Mouse (Mus musculus) midbrain, embryonic 16.5 days (tissue): ENCODE measurements around the gene Acbd7. TPM values are rescaled to one million over a fixed set of nuclear protein-coding genes. Genes with fewer than 3 reads are reported as not detected.

Source experiments
- ATAC-seq: fragments of 200-750 bp; cut with Nextera tagmentation; 2 replicates; pipeline ENCODE4 v1.8.0; 2017; ENCODE audit warnings: moderate TSS enrichment
- H3K27ac ChIP-seq: fragments of 300-500 bp; sonication (generic); 2 replicates; pipeline ENCODE4 v1.5.1; 2014; ENCODE audit warnings: mild to moderate bottlenecking, low read length, mixed read lengths
- H3K27me3 ChIP-seq: fragments of 300-500 bp; sonication (generic); 2 replicates; pipeline ENCODE4 v1.6.1; 2014; ENCODE audit warnings: low read depth, low read length, mixed read lengths; ENCODE audit not compliant: control insufficient read depth, insufficient read depth
- H3K36me3 ChIP-seq: fragments of 300-500 bp; sonication (generic); 2 replicates; pipeline ENCODE4 v1.6.1; 2014; ENCODE audit warnings: mild to moderate bottlenecking, low read length, moderate library complexity, mixed read lengths; ENCODE audit not compliant: control insufficient read depth, insufficient read depth
- H3K4me1 ChIP-seq: fragments of 300-500 bp; sonication (generic); 2 replicates; pipeline ENCODE4 v1.6.1; 2014; ENCODE audit warnings: mild to moderate bottlenecking, low read length, mixed read lengths; ENCODE audit not compliant: control insufficient read depth, insufficient read depth
- H3K4me2 ChIP-seq: fragments of 300-500 bp; sonication (generic); 2 replicates; pipeline ENCODE4 v1.6.1; 2014; ENCODE audit warnings: mild to moderate bottlenecking, low read length, mixed read lengths
- H3K4me3 ChIP-seq: fragments of 300-500 bp; sonication (generic); 2 replicates; pipeline ENCODE4 v1.5.1; 2014; ENCODE audit warnings: low read depth, mild to moderate bottlenecking, low read length, moderate library complexity, mixed read lengths
- H3K9ac ChIP-seq: fragments of 300-500 bp; sonication (generic); 2 replicates; pipeline ENCODE4 v1.6.1; 2014; ENCODE audit warnings: low read depth, low read length, mixed read lengths
- H3K9me3 ChIP-seq: fragments of 300-500 bp; sonication (generic); replicated peaks from 2 replicates; pipeline ENCODE4 v1.6.1; 2014; ENCODE audit warnings: mild to moderate bottlenecking, low read length, mixed read lengths; ENCODE audit not compliant: control insufficient read depth, poor library complexity, severe bottlenecking
- WGBS: fragments of 180-500 bp; shearing (Covaris S2); extraction: QIAGEN DNeasy Blood & Tissue Kit; methylation state at CpG from one replicate; pipeline ENCODE4 v1.1.7; 2014; 5-methylcytosine and 5-hydroxymethylcytosine counted together
- polyA plus RNA-seq: library from polyadenylated mRNA; unstranded; fragments of >200 nt; fragmentation: Nextera tagmentation; extraction: Ambion mirVana; gene quantifications from 2 replicates; pipeline ENCODE4 v1.2.1, GENCODE M21; 2015

The Acbd7 gene
- polyA plus RNA-seq, 1 experiment from 2014 or later = 7.3 TPM

DNA sequence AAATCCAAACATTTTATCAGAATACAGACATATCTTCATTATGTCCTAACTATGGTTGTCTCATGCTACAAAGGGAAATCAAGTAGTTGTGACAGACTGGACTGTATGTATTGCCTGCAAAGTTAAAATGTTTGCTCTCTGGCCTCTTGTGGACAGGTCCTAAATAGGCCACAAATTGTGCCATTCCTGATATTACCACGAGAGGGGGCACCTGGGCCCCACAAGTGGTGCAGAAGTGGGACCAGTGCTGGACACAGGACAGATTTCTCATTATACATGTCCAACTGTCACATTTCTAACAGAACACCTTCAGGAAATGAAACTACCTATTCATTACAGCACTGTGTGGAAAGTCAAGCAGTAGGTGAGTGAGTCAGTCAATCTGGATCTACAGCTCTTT is 8.6 kb upstream of the Acbd7 start:
- Histone ChIP-seq H3K27ac (no peak overlapping the region), H3K36me3 (peaks cover 45% of the 10 kb centered on the region), H3K9me3 (no peaks in the 10 kb centered on the region; the same call in 1 of the 2 replicates), H3K9ac (no peak overlapping the region), H3K4me1 (peaks cover 10% of the 10 kb centered on the region), H3K27me3 (no peaks in the 10 kb centered on the region), H3K4me3 (no peak overlapping the region), H3K4me2 (no peak overlapping the region)
- ATAC-seq = no peak
- WGBS = 30% methylated on average over 1 of the region's 1 CpGs

DNA sequence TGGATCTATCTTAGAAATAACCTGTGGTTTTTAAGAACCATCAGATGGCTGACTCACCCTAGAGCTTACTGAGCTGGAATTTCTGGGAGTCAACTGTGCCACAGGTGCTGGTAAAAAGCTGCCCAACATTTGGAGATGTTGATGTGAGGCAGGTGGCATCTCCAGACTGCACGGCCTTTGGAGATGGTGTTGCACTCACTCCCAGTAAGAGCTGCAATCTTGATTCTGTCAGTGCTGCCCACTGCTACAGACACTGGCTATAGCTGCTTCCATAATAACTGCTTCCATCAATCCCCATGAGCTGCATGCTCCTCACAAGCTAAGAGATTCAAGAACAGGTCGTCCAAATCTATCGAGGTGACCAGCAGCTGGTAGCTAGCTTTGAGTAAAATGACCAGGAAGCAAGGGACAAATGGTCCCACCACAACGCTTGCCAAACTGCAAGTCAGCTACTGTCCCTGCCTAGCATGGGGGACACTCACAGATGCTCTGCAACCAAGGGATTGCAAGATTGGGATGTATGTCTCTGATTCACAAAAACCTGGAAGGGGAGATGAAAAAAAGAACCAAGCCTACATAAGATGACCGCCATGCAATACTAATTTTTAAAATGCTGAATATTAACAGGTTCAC is 4.8 kb upstream of the Acbd7 start:
- peak overlapping the region; percentile 54 for H3K4me3 ChIP-seq
- no peaks in the 10 kb centered on the region for H3K27me3 ChIP-seq
- H3K9ac ChIP-seq = peak overlapping the region; percentile 67
- peaks cover 18% of the 10 kb centered on the region for H3K4me1 ChIP-seq
- peaks cover 18% of the 10 kb centered on the region for H3K36me3 ChIP-seq
- no peaks in the 10 kb centered on the region for H3K9me3 ChIP-seq
- H3K4me2 ChIP-seq = peak overlapping the region; percentile 75
- no peak overlapping the region for H3K27ac ChIP-seq
- ATAC-seq = no peak
- WGBS = 84% methylated on average over 5 of the region's 5 CpGs

- Histone ChIP-seq H3K4me2 (peak overlapping the region; percentile 75), H3K9me3 (no peaks in the 10 kb centered on the region), H3K36me3 (peaks cover 15% of the 10 kb centered on the region), H3K4me3 (peak overlapping the region; percentile 54), H3K27me3 (no peaks in the 10 kb centered on the region), H3K9ac (peak overlapping the region; percentile 67), H3K27ac (peak overlapping the region; percentile 73), H3K4me1 (peaks cover 20% of the 10 kb centered on the region)
- WGBS = 2% methylated on average over 21 of the region's 21 CpGs
- ATAC-seq = no peak
Observed at GRCm38 (mm10) chr2:3332056-3332455, 3.9 kb upstream of the Acbd7 start.

GRCm38 (mm10) chr2:3332484-3333242 is 3.3 kb upstream of the Acbd7 start, which contains the start of gene Rpp38:
Gene Rpp38, minus strand, starts transcription at chr2:3332643.
- WGBS = 0% methylated on average over 45 of the region's 45 CpGs
- peak; percentile 98 for ATAC-seq
- Histone ChIP-seq H3K4me2 (peak within 1 kb of the TSS; percentile 75), H3K4me1 (peaks cover 20% of the 10 kb centered on the region), H3K4me3 (peak within 1 kb of the TSS; percentile 54), H3K27ac (peak within 1 kb of the TSS; percentile 87), H3K9me3 (no peaks in the 10 kb centered on the region), H3K9ac (peak within 1 kb of the TSS; percentile 67), H3K36me3 (peaks cover 15% of the 10 kb centered on the region), H3K27me3 (no peaks in the 10 kb centered on the region; the same call in 1 of the 2 replicates)

DNA sequence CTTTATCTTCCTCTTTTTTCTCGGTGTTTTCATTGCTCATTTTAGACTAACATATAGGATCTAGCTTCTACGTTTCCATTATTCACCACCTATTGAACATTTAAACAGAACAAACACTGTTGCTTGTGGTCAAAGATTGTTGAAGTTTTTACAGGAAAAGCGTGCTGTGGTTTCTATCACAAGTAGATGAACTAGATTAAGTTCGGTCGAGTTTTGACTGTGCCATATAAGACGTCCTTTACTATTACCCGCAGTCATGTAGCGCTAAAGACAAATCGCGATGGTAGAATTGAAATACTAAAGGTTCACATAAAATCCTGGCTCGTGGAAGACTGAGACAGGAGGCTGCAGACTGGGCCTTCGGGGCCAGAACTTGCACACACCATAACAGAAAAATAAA is 2.2 kb upstream of the Acbd7 start:
- H3K9me3 ChIP-seq = no peaks in the 10 kb centered on the region
- no peak overlapping the region for H3K4me2 ChIP-seq
- WGBS = 94% methylated on average over 12 of the region's 12 CpGs
- no peak overlapping the region for H3K9ac ChIP-seq
- H3K4me1 ChIP-seq = peaks cover 20% of the 10 kb centered on the region
- no peak for ATAC-seq
- no peak overlapping the region for H3K4me3 ChIP-seq
- H3K36me3 ChIP-seq = peaks cover 6% of the 10 kb centered on the region
- no peaks in the 10 kb centered on the region; the same call in 1 of the 2 replicates for H3K27me3 ChIP-seq
- no peak overlapping the region for H3K27ac ChIP-seq

- no peaks in the 10 kb centered on the region for H3K4me1 ChIP-seq
- no peak overlapping the region for H3K4me2 ChIP-seq
- no peak overlapping the region for H3K27ac ChIP-seq
- ATAC-seq = no peak
- H3K4me3 ChIP-seq = no peak overlapping the region
- no peaks in the 10 kb centered on the region for H3K27me3 ChIP-seq
- no peaks in the 10 kb centered on the region for H3K36me3 ChIP-seq
- H3K9me3 ChIP-seq = no peaks in the 10 kb centered on the region
- WGBS = 82% methylated on average over 4 of the region's 4 CpGs
- no peak overlapping the region for H3K9ac ChIP-seq
Observed at GRCm38 (mm10) chr2:3348422-3348821, 12.5 kb downstream of the Acbd7 start.

DNA sequence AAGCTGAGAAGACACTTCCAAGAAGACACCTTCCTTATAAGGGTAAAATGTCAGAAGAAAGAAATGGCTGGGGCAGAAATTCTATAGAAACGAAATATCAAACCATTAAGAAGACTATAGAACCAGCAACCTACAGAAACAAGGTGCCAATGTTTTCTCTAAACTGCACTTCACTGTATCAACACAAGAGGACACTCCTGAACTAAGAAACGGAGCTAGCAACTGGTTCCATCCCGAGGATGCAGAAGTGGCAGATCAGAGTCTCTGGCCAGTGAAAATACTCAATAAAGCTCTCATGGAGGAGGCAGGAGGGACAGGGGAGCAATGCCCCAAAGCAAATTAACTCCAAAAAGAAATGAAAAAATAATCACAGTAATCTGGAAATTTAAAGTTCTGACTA is 13.0 kb downstream of the Acbd7 start:
- Histone ChIP-seq H3K36me3 (no peaks in the 10 kb centered on the region), H3K27me3 (no peaks in the 10 kb centered on the region), H3K4me2 (no peak overlapping the region), H3K4me3 (no peak overlapping the region), H3K4me1 (no peaks in the 10 kb centered on the region), H3K9me3 (no peaks in the 10 kb centered on the region), H3K27ac (no peak overlapping the region), H3K9ac (no peak overlapping the region)
- ATAC-seq = no peak
- 27% methylated on average over 3 of the region's 3 CpGs for WGBS

DNA sequence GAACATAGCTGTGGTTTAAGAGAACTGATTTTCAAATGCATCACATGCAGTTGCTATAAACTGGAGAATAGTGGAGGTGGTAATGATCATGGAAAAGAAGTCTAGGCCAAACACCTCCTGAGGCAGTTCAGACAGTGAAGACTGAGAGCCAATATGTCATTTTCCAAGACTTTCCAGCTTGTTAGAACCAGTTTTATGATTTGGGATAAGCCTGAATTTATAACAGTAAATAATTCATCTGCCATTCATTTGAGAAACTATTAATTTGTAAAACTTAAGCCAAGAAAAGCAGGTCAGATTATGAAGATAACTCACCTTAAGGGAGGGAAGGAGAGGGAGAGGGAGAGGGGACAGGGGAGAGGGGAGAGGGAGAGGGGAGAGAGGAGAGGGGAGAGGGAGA is 17.2 kb downstream of the Acbd7 start:
- no peak for ATAC-seq
- Histone ChIP-seq H3K4me1 (no peaks in the 10 kb centered on the region), H3K27me3 (no peaks in the 10 kb centered on the region), H3K9ac (no peak overlapping the region), H3K27ac (no peak overlapping the region), H3K36me3 (no peaks in the 10 kb centered on the region), H3K4me3 (no peak overlapping the region), H3K9me3 (no peaks in the 10 kb centered on the region), H3K4me2 (no peak overlapping the region)

DNA sequence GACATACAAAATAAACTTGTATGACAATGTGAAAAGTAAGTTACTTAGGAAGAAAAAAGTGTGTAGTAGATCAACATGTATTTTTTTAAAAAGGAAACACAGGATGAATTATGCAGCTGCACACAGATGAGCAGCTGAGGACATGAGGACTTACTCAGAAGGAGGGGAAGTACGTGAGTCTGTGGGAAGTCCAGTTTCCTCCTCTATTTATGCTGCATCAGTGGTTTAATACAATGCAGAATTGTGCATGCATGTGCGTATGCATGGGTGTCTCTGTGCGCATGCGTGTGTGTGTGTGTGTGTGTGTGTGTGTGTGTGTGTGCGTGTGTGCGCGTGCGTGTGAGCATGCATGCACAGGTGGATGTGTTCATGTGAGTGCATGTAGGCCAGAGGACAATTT is 19.8 kb downstream of the Acbd7 start:
- no peaks in the 10 kb centered on the region for H3K9me3 ChIP-seq
- no peak overlapping the region for H3K27ac ChIP-seq
- no peaks in the 10 kb centered on the region for H3K36me3 ChIP-seq
- no peaks in the 10 kb centered on the region for H3K27me3 ChIP-seq
- no peak overlapping the region for H3K9ac ChIP-seq
- ATAC-seq = no peak
- no peak overlapping the region for H3K4me2 ChIP-seq
- no peak overlapping the region for H3K4me3 ChIP-seq
- no peaks in the 10 kb centered on the region for H3K4me1 ChIP-seq
- 92% methylated on average over 8 of the region's 8 CpGs for WGBS
